Mouse (Mus musculus) limb, embryonic 12.5 days (tissue): ENCODE measurements at regions not wholly inside any gene's neighbourhood (a gene's known extent, or its start where the extent isn't known, plus 50 kb on each side); places are given as distances from the start of the nearest gene placed in this dataset.

Experiments used
- ATAC-seq: fragments of 200-750 bp; cut with Nextera tagmentation; 2 replicates; pipeline ENCODE4 v1.8.0; 2017; ENCODE audit warnings: low read depth, moderate TSS enrichment; ENCODE audit not compliant: insufficient number of reproducible peaks, insufficient read depth, low FRiP score, low TSS enrichment
- H3K27ac ChIP-seq: fragments of 300-500 bp; sonication (generic); 2 replicates; pipeline ENCODE4 v1.5.1; 2016; ENCODE audit warnings: mild to moderate bottlenecking, moderate library complexity
- H3K27me3 ChIP-seq: fragments of 300-500 bp; sonication (generic); 2 replicates; pipeline ENCODE4 v1.6.1; 2016; ENCODE audit warnings: mild to moderate bottlenecking, moderate library complexity
- H3K36me3 ChIP-seq: fragments of 300-500 bp; sonication (generic); 2 replicates; pipeline ENCODE4 v1.6.1; 2016; ENCODE audit warnings: mild to moderate bottlenecking, moderate library complexity
- H3K4me1 ChIP-seq: fragments of 300-500 bp; sonication (generic); replicated peaks from 2 replicates; pipeline ENCODE4 v1.6.1; 2016
- H3K4me2 ChIP-seq: fragments of 300-500 bp; sonication (generic); 2 replicates; pipeline ENCODE4 v1.6.1; 2016; ENCODE audit warnings: mild to moderate bottlenecking, moderate library complexity
- H3K4me3 ChIP-seq: fragments of 300-500 bp; sonication (generic); replicated peaks from 2 replicates; pipeline ENCODE4 v1.5.1; 2016; ENCODE audit warnings: mild to moderate bottlenecking
- H3K9ac ChIP-seq: fragments of 300-500 bp; sonication (generic); replicated peaks from 2 replicates; pipeline ENCODE4 v1.6.1; 2016; ENCODE audit warnings: mild to moderate bottlenecking, moderate library complexity
- H3K9me3 ChIP-seq: fragments of 300-500 bp; sonication (generic); 2 replicates; pipeline ENCODE4 v1.6.1; 2016; ENCODE audit warnings: mild to moderate bottlenecking, moderate library complexity
- whole genome bisulfite sequencing: fragments of 180-500 bp; shearing (Covaris S2); methylation state at CpG from one replicate; pipeline ENCODE4 v1.1.7; 2016; 5-methylcytosine and 5-hydroxymethylcytosine counted together

DNA sequence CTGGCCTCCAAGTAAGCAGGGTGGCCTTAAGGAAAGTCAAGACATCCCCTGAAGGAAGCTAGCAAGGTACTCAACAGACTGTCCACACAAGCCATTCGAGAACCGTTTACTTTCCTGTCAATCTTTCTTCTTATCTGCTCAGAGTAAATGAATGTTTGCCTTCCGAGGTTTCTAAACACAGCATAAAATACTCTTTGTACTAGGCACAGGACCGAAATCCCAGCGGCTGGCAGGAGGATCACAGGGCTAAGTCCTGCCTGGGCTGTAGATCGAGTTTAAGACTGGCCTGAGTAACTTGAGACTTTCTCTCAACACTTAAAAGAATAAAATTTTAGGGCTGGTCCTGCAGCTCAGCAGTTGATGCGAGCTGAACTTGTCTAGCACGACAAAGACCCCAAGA lies 175.9 kb downstream of the Bcl2l11 start:
- H3K9ac ChIP-seq = no peak overlapping the region
- no peak overlapping the region for H3K4me3 ChIP-seq
- H3K4me1 ChIP-seq = peaks cover 29% of the 10 kb centered on the region
- 7% methylated on average over 8 of the region's 8 CpGs for WGBS
- H3K36me3 ChIP-seq = no peaks in the 10 kb centered on the region
- H3K4me2 ChIP-seq = no peak overlapping the region
- H3K27me3 ChIP-seq = 0 out of 2 replicates have a peak, but pooled peaks cover 3% of the 10 kb centered on the region
- 0 out of 2 replicates have a peak overlapping the region, but pooled peaks have one; percentile 8 for H3K27ac ChIP-seq
- H3K9me3 ChIP-seq = no peaks in the 10 kb centered on the region
- ATAC-seq = no peak

DNA sequence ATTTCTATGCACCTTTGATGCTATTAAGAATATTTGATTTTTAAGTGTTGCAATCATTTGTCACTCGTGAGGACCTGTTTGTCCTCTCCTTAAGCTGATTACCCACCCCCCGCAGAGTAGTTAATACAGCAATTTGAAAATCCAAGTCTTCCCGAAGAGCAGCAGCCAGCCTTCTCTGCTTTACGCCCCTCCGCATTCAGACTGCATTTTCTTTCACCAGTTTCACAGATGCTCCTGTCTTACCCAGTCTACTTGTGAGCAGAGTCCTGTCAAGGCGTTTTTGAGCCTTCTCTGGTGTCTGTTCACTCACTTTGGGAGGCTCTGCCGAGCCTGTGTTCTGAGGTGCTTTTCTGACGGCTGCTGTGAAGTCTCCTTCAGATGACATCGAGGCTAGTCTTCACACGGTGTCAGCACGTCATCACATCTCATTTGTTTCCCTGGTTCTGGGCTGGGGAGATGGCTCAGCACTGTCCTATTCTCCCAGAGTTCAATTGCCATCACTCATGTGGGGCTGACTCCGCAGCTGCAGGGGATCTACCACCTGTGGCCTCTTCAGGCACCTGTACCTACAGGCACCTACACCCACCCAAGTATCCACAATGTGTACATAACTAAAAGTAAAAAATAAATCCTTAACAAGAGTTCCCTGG lies 178.3 kb downstream of the Bcl2l11 start:
- no peak overlapping the region for H3K4me3 ChIP-seq
- WGBS = 15% methylated on average over 12 of the region's 12 CpGs

DNA sequence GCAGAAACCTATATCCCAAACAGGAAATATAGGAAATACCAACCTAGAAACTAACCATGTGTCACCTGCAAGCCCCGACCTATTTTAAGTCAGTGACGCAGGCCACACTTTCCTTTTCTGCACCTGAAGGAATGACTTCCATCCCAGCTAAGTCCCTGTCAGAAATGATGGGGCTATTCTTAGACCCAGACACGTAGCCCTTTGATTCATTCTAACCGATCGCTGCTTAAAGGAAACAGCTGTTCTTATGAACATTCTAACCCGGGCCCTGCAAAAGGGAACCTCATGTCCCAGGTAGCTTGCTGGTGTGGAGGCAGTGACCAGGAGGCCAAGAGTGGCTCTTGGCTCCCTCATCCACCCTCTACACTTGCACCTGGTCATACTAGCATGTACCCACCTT lies 180.9 kb downstream of the Bcl2l11 start:
- peaks cover 17% of the 10 kb centered on the region; the same call in 1 of the 2 replicates for H3K4me1 ChIP-seq
- no peak overlapping the region for H3K27ac ChIP-seq
- no peak overlapping the region for H3K4me3 ChIP-seq
- 52% methylated on average over 6 of the region's 6 CpGs for WGBS
- no peak overlapping the region for H3K9ac ChIP-seq
- no peaks in the 10 kb centered on the region for H3K9me3 ChIP-seq
- no peaks in the 10 kb centered on the region for H3K36me3 ChIP-seq
- H3K27me3 ChIP-seq = 0 out of 2 replicates have a peak, but pooled peaks cover 3% of the 10 kb centered on the region
- no peak overlapping the region for H3K4me2 ChIP-seq
- ATAC-seq = no peak

More for the DNA sequence above, 178.3 kb downstream of the Bcl2l11 start:
- Histone ChIP-seq H3K27ac (no peak overlapping the region), H3K9ac (no peak overlapping the region), H3K4me1 (peaks cover 16% of the 10 kb centered on the region; the same call in 1 of the 2 replicates), H3K4me2 (no peak overlapping the region), H3K9me3 (no peaks in the 10 kb centered on the region), H3K36me3 (no peaks in the 10 kb centered on the region), H3K27me3 (0 out of 2 replicates have a peak, but pooled peaks cover 3% of the 10 kb centered on the region)
- ATAC-seq = no peak

DNA sequence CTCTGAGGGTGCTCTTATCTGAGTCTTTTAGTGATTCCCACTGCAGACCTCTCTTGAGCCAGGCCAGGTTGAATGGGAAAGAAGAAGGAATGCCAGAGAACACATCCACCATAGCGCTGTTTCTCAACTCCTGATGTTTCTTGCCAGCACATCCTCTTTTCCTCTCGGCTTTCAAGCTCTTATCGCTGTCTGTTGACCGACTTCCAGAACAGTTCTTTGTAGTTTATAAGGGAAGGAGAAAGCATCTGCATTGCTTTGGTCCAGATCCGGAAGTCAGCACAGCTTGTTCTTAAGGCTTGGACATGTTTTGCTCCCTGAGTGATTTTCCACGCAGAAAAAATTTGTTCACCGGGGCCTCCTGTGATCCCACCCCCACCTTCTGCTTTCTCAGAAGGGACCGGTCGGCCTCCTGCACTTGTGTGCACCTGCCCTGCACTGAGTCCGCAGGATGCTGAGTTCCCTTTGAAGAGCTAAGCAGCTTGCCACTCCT lies 183.7 kb downstream of the Bcl2l11 start:
- no peaks in the 10 kb centered on the region for H3K27me3 ChIP-seq
- 36% methylated on average over 10 of the region's 10 CpGs for WGBS
- no peak for ATAC-seq
- H3K27ac ChIP-seq = no peak overlapping the region
- no peak overlapping the region for H3K9ac ChIP-seq
- no peak overlapping the region for H3K4me3 ChIP-seq
- H3K9me3 ChIP-seq = no peaks in the 10 kb centered on the region
- no peak overlapping the region for H3K4me2 ChIP-seq
- H3K4me1 ChIP-seq = peaks cover 15% of the 10 kb centered on the region
- H3K36me3 ChIP-seq = no peaks in the 10 kb centered on the region

DNA sequence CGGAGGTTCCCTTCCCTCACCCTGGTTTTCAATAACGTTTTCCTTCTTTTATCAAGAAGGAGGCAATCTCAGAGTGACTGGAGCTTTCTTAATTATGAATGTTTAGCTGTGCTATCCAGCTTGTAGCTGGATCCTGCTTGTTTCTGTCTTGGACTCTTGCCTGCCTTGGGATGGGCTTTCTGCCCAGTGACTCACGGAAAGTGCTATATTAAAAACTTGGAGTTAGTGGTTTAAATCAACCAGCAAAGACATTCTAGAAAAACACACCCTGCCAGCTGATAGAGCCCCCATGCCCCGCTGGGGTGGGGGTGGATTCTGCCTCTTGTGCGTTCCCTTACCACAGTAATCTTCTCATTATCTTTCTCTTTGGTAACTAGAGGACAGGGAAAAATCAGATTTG lies 184.2 kb downstream of the Bcl2l11 start:
- WGBS = 51% methylated on average over 5 of the region's 5 CpGs
- Histone ChIP-seq H3K4me3 (no peak overlapping the region), H3K4me2 (no peak overlapping the region), H3K4me1 (peaks cover 15% of the 10 kb centered on the region), H3K9me3 (no peaks in the 10 kb centered on the region), H3K9ac (no peak overlapping the region), H3K36me3 (no peaks in the 10 kb centered on the region), H3K27me3 (no peaks in the 10 kb centered on the region), H3K27ac (no peak overlapping the region)
- no peak for ATAC-seq

DNA sequence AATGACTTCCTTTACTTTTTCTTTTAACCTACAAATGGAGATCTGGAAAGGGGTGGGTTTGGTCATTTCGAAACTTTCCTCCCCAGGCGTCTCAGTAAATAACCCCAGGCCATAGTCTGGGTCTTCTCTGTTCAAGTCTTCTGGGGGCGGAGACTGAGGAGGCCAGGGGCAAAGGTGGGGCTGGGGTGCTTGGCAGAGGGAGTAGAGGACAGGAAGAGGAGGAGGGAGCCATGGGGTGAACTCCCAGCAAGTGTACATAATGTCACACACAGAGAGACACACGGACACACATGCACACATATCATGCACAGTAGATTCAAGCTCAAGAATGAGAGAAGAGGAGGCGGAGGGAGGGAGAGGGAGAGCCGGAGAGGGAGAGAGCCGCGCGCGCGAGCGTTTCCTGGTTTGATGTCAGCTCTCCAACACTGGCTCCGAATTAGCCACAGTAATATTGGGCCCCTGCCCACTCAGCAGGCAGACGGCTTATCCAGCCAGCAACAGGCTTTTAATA lies 186.3 kb downstream of the Bcl2l11 start:
- H3K4me1 ChIP-seq = peaks cover 15% of the 10 kb centered on the region
- H3K9me3 ChIP-seq = no peaks in the 10 kb centered on the region
- 0 out of 2 replicates have a peak overlapping the region, but pooled peaks have one; percentile 50 for H3K27ac ChIP-seq
- no peaks in the 10 kb centered on the region for H3K27me3 ChIP-seq
- H3K4me3 ChIP-seq = peak overlapping the region; percentile 24
- H3K9ac ChIP-seq = peak overlapping the region; percentile 13; the same call in 1 of the 2 replicates
- peak overlapping the region; percentile 53 for H3K4me2 ChIP-seq
- 1% methylated on average over 14 of the region's 14 CpGs for WGBS
- peak; percentile 27; the same call in 1 of the 2 replicates for ATAC-seq
- H3K36me3 ChIP-seq = no peaks in the 10 kb centered on the region

DNA sequence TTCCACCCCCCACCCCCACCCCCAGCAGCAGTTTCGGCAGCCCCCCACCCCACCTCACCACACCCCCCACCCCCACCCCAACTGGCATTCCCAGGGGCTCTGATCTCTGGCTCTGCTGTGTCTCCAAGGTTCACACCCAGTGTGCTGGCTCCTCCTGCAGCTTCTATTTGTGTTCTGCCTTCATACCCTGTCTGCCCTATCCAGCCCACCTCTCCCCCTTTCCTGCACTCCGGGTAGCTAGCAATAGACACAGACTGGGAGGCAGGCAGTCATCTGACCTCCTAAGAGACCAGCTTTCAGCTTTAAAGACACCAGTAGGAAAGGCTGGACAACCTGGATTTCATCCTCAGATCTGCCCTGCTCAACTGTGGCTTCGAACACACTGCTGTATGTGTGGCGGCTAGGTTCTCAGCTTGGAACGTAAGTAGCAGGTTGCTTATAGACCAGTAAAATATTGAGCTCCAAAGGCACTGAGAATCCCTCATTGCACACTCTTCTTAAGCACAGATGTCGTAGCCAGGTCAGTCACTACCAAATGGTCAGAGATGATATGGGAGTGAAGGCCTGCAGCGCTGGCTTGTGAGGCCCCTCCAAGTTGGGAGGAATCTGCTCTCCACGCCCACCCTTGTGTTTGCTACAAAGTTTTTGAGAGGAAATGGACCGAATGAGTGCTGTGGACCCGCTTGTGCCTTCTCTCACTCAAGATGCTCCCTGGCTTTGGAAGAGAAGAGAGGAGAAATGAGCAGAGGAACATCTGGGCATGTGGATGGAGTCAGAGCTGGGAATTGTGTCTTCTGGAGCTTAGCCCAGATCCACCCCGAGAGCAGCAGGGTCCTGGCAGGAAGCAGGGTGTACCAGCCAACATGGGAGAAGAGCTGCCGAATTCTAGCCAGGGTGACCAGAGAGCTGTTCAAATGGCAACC lies 187.1 kb downstream of the Bcl2l11 start:
- Histone ChIP-seq H3K4me2 (peak overlapping the region; percentile 53), H3K36me3 (no peaks in the 10 kb centered on the region), H3K27me3 (no peaks in the 10 kb centered on the region), H3K27ac (0 out of 2 replicates have a peak overlapping the region, but pooled peaks have one; percentile 50), H3K9me3 (no peaks in the 10 kb centered on the region), H3K4me1 (peaks cover 15% of the 10 kb centered on the region), H3K4me3 (peak overlapping the region; percentile 24), H3K9ac (0 out of 2 replicates have a peak overlapping the region, but pooled peaks have one; percentile 13)
- WGBS = 48% methylated on average over 12 of the region's 12 CpGs
- ATAC-seq = peak; percentile 69; the same call in 1 of the 2 replicates

DNA sequence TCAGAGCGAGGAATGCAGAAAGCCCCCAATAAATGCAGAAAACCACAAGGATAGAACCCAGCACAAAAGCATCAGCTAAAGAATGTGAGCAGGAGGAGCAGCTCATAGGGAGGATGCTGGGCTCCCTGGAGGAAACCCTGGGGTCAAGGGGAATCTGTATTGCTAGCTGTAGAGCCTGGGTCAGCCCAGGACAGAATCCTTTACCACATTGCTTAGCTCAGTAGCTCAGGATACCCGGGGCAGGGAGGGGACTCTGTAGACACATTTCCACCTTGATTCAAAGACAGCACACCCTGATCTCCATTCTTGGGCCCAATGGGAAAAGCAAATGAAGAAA lies 187.7 kb downstream of the Bcl2l11 start:
- Histone ChIP-seq H3K27me3 (no peaks in the 10 kb centered on the region), H3K4me2 (no peak overlapping the region), H3K9me3 (no peaks in the 10 kb centered on the region), H3K9ac (no peak overlapping the region), H3K27ac (no peak overlapping the region), H3K4me1 (peaks cover 15% of the 10 kb centered on the region), H3K4me3 (no peak overlapping the region), H3K36me3 (no peaks in the 10 kb centered on the region)
- ATAC-seq = no peak
- WGBS = 49% methylated on average over 2 of the region's 2 CpGs

DNA sequence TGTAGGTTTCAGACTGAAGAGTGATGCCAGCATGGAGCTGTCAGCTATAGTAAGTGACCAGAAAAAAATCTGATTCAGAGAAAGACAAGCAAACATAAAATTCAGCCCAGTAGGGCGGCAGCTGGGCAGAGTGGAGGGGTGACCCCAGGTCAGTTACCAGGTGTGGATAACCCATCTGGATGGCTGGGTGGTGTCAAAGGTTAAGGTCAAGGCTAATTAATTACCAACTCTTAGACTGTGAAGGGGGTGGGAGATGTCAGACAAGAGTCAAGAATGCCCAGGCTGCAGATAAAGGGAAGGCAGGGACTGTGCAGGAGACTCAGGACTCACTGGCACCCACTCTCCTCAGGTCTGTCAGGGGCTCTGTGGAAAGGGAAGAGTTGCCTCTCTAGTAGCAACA lies 188.1 kb downstream of the Bcl2l11 start:
- H3K9ac ChIP-seq = no peak overlapping the region
- no peak overlapping the region for H3K27ac ChIP-seq
- H3K27me3 ChIP-seq = no peaks in the 10 kb centered on the region
- peaks cover 18% of the 10 kb centered on the region for H3K4me1 ChIP-seq
- no peak overlapping the region for H3K4me2 ChIP-seq
- no peak overlapping the region for H3K4me3 ChIP-seq
- 30% methylated on average over 1 of the region's 1 CpGs for WGBS
- no peaks in the 10 kb centered on the region for H3K36me3 ChIP-seq
- H3K9me3 ChIP-seq = no peaks in the 10 kb centered on the region
- no peak for ATAC-seq

DNA sequence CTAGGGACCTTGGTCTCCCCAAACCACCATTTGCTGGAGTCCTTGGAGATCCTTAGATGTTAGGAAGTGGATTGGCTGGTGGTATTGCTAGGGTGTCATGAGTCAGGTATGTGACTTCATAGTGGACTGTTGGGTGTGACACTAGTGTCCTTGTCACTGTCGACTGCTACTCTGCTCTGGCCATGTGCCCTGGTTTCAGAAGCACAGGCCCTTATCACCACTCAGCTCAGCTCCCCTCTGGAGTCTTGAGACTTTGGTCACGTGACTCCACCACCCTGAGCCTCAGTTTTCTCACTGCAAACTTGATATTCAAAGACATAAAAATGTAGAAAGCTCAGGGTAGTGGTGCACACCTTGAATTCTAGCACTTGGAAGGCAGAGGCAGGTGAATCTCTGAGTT lies 190.7 kb downstream of the Bcl2l11 start:
- Histone ChIP-seq H3K4me2 (no peak overlapping the region), H3K27me3 (no peaks in the 10 kb centered on the region), H3K27ac (no peak overlapping the region), H3K4me1 (peaks cover 21% of the 10 kb centered on the region), H3K9ac (no peak overlapping the region), H3K36me3 (no peaks in the 10 kb centered on the region), H3K4me3 (no peak overlapping the region), H3K9me3 (no peaks in the 10 kb centered on the region)
- ATAC-seq = no peak
- WGBS = 79% methylated on average over 2 of the region's 2 CpGs

DNA sequence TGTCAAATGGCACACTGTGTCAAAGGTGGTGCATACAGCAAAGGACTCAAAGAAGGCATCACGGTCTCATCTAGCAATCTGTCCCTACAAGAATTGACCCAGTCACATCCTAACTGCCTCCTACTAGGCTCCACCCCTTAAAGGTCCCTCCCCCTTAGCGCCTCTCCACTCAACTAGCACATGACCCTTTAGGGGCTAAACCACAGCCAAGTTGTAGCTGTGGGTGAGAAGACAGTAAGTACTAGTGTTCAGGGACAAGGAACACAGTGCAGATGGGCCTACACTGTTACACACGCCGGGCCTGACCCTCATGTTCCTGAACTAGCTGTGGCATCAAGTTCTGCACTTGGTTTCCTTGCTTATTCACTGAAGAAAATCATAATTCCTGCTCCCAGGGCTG lies 192.4 kb downstream of the Bcl2l11 start:
- H3K9ac ChIP-seq = no peak overlapping the region
- H3K4me1 ChIP-seq = peaks cover 12% of the 10 kb centered on the region
- no peaks in the 10 kb centered on the region for H3K9me3 ChIP-seq
- ATAC-seq = no peak
- H3K36me3 ChIP-seq = no peaks in the 10 kb centered on the region
- H3K4me2 ChIP-seq = no peak overlapping the region
- 71% methylated on average over 4 of the region's 4 CpGs for WGBS
- H3K4me3 ChIP-seq = no peak overlapping the region
- H3K27me3 ChIP-seq = no peaks in the 10 kb centered on the region
- no peak overlapping the region for H3K27ac ChIP-seq
